Mouse (Mus musculus): ENCODE data around the gene Cd247. TPM values are rescaled to one million over a fixed set of nuclear protein-coding genes. Genes with fewer than 3 reads are reported as not detected.

The Cd247 gene
- total RNA-seq, 2 experiments from 2014 or later = 0.17 to 0.38 TPM

DNA sequence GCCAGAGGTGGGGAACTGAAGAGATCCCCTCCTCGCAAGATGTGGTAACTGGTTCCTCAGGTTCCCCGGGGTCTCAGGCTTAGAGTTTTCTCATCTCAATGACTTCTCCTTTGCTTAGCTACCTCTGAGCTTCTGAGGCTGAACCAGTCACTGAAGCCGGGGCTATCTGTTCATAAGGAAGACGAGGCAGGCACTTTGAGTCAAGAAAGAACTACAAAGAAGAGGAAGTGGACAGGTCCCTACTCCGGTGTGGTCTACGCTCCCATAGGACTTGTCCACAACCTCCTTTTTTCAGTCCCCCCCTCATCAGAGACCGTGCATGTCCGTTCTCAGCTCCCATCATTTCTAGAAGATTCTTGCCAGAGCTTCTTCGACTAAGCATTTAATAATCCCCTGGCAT, 7.1 kb upstream of the Cd247 start:
- TF ChIP-seq CTCF (IDR thresholded peaks at IDR 0.05) = no peak
- peak overlapping the region; percentile 66 for H3K27ac ChIP-seq
- DNase-seq = no peak
- H3K4me3 ChIP-seq = peak overlapping the region; percentile 70
- intact Hi-C loops (cut with DNase I) = loop anchor here (5.0 kb wide), 1 partner anchor 111 kb away; no protein-coding TSS in a partner anchor

DNA sequence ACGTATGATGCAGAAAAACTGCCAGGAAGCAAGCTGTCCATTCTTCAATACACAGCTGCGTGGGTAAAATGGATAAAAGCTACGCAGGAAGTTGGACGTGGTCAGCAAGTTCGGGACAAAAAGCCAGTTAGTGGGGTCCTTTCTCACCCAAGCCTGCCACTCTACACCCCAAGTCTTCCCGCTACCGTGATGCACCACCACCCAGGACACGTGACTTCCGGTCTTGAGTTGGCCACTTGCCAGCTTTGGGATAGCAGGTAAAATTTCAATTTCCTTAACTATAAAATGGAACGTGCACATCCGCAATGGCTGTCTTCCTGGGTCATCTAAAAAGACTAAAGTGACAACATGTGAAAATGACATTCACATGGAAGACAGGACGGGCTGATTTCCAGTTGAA, 6.6 kb upstream of the Cd247 start:
- no peak for TF ChIP-seq CTCF (IDR thresholded peaks at IDR 0.05)
- DNase-seq = no peak
- Histone ChIP-seq H3K4me3 (peak overlapping the region; percentile 70), H3K27ac (peak overlapping the region; percentile 66)
- intact Hi-C loops (cut with DNase I) = loop anchor here (5.0 kb wide), 1 partner anchor 110 kb away; no protein-coding TSS in a partner anchor

DNA sequence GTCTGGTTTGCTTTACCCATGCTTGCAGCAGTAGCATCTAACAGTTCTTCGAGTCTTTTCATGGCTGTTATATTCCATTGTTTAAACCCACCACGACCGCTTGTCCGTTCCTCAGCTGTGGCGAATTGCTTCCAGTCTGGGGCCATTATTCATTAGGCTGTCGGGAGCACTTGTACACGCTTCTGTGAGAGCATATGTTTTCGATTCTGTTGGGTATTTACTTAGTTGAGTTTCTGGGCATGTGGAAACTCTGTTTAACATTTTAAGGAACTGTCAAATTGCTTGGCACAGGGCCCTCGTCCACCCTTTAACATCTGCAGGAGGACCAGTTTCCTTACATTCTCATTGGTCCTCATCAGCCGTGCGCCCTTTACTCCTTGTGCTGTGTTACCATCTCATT, 2.2 kb upstream of the Cd247 start:
- Histone ChIP-seq H3K27ac (no peak overlapping the region), H3K4me3 (0 out of 2 replicates have a peak overlapping the region, but pooled peaks have one; percentile 6)
- intact Hi-C loops (cut with DNase I) = no loop called here
- TF ChIP-seq CTCF (IDR thresholded peaks at IDR 0.05) = no peak
- DNase-seq = no peak

DNA sequence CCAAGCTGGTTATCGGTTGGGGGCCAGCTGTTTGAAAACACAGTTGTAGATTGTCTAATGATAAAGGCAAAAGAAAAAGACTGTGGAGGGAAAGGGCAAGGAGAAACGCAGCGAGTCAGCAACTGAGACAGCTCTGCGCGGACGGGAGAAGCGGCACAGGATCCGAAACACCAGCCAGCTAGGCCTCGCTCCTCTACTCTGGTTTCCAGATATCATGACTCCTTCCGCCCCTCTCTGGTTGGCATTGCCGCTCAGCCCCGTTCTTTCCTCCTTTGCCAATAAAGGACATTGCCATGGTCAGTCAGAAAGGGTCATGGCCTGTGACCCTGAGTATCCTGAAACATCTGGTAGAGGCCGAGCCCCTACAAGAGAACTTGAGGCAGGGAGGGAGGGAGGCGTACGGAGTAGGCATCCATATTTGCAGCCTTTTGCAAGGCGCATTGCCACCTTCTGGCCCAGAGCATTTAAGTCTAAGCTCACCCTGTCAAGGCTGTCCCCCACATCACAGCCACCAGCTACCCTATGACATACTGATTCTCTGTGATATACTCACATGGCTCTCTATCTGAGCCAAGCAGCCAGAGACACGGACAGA, 682 bp downstream of the Cd247 start:
- TF ChIP-seq CTCF (IDR thresholded peaks at IDR 0.05) = no peak
- intact Hi-C loops (cut with DNase I) = no loop called here
- DNase-seq = no peak
- Histone ChIP-seq H3K4me3 (no peak overlapping the region), H3K27ac (no peak overlapping the region)

DNA sequence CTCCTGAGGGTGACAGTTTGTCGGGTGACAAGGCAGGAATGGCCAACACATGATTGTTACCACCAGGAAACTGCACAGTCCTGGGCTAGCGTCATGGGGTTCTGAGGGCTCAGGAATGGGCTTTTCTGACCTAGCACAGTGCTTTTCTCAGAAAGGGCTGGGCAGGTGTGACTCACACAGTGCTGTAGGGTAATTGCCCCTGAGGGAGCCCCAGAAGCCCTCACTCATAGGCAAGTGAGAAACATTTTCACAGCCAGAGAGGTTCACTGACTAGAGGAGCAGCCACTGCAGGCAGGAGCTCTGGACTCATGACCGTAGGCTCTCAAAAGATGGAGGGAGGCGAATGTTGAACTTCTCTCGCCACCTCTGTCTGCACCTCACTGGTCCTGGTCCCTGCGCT, 1.5 kb downstream of the Cd247 start:
- Histone ChIP-seq H3K4me3 (no peak overlapping the region), H3K27ac (no peak overlapping the region)
- TF ChIP-seq CTCF (IDR thresholded peaks at IDR 0.05) = no peak
- intact Hi-C loops (cut with DNase I) = no loop called here
- DNase-seq = no peak

DNA sequence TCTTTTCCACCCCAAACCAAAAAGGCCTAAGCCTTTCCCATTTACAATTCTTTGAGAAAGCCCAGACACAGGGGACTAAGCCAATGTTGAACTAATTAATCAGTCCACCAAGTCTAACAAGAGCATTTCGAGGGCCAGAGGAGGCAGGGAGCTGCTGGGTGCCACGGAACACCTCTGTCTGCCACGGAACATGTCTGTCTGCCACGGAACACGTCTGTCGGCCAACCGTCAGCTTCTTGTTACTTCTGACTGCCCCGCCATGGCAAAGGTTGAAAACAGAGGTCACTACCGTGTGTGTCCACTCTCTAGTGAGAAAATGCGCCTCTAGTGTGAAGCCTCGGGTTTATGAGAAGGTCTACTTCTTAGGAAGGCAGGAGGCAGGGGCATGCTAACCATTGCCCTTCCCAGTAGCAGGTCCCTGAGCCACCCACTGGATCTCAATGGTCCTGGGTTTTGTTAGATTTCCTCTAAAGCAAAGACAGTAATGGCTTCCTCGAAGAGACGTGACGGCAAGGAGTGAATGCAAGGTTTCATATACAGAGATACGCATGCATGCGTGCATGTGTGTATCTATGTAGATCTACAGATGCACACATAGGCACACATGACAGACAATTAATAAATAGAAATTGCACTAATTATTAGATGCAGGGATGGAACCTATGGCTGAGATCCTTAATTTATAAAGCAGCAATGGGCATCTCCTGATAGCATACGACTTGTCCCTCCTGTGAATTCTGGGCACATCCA, 2.2 kb downstream of the Cd247 start:
- H3K4me3 ChIP-seq = no peak overlapping the region
- H3K27ac ChIP-seq = no peak overlapping the region
- intact Hi-C loops (cut with DNase I) = no loop called here
- no peak for DNase-seq
- no peak for TF ChIP-seq CTCF (IDR thresholded peaks at IDR 0.05)

DNA sequence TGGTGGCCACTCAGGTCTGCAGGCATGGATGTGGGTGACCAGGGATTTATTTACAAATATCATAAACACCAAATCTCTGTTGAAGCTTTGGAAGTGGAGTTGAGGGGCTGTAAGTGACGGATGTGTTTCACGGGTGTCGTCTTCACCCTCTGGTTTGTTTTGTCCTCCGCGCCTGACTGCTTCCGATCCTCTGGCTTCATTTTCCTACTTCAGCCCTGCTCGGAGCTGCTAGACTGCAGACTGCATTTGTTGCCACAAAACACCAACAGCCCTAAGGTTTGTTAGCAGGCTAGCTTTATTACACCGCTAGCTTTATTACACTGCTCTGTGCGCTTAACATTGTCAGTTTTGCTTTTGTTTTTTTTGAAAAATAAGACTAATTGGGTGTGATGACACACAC, 2.9 kb downstream of the Cd247 start:
- TF ChIP-seq CTCF (IDR thresholded peaks at IDR 0.05) = no peak
- DNase-seq = no peak
- no peak overlapping the region for H3K4me3 ChIP-seq
- H3K27ac ChIP-seq = no peak overlapping the region
- intact Hi-C loops (cut with DNase I) = no loop called here

DNA sequence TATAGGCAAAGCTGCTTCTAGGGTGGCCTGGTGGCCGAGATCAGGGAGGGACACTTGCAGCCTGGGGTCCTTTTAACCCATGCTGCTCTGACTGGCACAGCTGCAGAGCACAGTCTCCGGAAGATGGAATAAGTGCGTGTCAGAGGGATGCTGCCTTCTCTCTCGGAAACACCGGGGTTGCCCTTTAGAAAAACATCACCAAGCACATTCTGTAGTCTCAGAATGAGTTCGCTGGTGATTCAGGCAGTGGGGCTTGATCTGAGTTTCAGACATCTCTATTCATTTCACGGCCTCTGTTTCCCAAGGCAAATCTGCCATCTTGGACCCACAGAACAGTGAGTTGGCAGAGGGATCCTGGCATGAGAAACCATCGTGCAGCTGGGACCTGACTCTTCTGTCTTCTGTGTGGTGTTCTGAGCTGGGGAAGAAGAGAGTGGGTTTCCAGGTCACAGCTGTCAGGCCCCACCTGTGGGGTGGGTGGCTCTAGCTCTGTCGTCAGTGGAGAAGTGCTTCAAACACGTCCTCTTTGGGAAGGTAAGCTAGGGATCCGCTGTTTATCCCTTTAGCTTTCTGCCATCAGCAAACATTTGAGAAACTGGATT, 13.3 kb downstream of the Cd247 start:
- intact Hi-C loops (cut with DNase I) = no loop called here
- H3K4me3 ChIP-seq = no peak overlapping the region
- H3K27ac ChIP-seq = no peak overlapping the region
- no peak for DNase-seq
- no peak for TF ChIP-seq CTCF (IDR thresholded peaks at IDR 0.05)

DNA sequence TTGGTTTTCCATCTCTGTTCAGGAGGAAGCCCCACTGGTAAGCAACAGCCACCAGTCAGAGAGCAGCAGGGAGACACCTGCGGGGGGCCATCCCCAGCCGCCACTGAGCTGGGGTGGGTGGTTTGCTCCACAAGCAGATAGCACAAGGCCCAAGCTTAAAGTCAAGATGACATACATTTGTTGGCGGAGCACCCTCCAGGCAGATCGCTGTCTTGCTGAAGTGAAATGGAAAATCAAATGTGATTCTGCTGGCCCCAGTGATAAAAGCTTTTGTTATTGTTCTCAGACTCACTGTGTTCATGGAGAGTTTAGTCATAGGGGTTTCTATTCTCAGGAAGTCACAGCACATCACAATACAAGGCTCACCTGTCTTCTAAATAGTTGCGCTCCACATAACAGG, 14.6 kb downstream of the Cd247 start:
- DNase-seq = no peak
- TF ChIP-seq CTCF (IDR thresholded peaks at IDR 0.05) = no peak
- no peak overlapping the region for H3K27ac ChIP-seq
- intact Hi-C loops (cut with DNase I) = no loop called here
- H3K4me3 ChIP-seq = no peak overlapping the region

DNA sequence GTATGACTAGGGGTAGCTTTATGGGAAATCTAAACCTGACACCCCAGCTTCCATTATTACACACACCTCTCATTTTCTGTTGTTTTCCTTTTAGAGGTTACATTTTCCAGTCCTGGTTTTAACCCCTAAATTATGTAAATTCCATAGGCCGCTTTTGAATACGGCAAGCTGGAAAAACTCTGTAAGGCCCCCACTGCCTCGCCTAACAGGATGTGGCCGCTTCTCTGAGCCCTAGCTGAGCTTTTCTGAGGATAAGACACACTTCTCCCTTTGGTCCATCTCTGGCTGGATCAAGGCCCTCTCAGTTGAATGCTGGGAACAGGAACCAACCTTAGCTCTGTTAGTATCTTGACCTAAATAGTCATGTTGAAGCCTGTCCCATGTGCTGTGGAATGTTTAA, 15.7 kb downstream of the Cd247 start:
- intact Hi-C loops (cut with DNase I) = no loop called here
- H3K27ac ChIP-seq = no peak overlapping the region
- no peak for TF ChIP-seq CTCF (IDR thresholded peaks at IDR 0.05)
- no peak overlapping the region for H3K4me3 ChIP-seq
- no peak for DNase-seq

DNA sequence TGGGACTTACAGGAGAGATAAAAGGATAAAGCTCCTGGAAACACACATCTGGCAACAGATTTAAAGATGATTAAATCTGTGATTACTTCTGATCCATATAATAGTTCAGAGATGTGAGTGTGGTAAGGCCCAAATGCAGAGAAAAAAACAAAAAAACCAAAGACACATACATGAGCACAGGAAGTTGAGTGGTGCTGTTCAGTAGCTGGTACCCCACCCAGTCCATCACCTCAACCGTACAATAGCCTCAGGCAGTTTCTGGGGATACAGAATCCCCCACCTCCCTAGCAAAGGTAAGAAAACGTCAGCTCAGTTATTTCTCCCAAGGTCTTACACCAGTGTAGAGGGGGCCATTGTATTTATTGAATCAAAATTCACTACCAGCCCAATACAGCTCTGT, 22.2 kb downstream of the Cd247 start:
- no peak for DNase-seq
- no peak overlapping the region for H3K27ac ChIP-seq
- H3K4me3 ChIP-seq = no peak overlapping the region
- TF ChIP-seq CTCF (IDR thresholded peaks at IDR 0.05) = no peak
- intact Hi-C loops (cut with DNase I) = no loop called here

DNA sequence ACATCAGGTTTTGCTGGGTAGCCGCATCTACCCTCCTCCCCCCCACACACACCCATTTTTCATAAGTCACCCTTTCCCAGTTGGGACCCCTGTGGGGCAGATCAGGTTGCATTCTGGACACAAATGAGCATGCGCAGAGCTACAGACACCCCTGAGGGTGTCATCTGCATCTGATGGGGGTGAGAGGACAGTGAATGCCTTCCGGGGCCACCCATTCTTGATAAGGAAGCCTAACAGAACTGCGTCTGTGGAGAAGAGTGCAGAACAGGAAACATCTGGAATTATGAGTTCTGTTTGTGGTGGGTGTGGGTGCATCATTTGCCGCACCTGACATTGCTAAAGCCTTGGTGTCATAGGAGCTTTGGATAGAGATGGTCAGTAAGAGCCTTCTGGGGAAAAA, 22.7 kb downstream of the Cd247 start:
- no peak for TF ChIP-seq CTCF (IDR thresholded peaks at IDR 0.05)
- H3K27ac ChIP-seq = no peak overlapping the region
- H3K4me3 ChIP-seq = no peak overlapping the region
- intact Hi-C loops (cut with DNase I) = no loop called here
- DNase-seq = no peak

DNA sequence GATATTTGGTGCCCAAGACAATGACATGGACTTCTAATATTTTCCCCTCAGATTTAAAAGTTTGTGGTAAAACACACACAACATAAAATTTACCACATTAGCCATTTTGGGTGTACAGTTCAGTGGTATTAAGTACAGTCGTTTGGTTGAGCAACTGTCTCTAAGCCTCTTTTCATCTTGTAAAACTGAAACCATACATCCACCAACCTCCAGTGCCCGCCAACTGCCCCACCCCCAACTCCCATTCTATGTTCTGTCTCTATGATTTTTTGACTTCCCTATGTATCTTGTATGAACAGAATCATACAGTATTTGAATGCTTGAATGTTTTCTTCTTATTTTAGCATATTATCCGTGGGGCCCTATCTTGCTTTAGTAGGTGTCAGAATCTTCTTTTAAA, 24.3 kb downstream of the Cd247 start:
- Histone ChIP-seq H3K4me3 (no peak overlapping the region), H3K27ac (no peak overlapping the region)
- no peak for DNase-seq
- no peak for TF ChIP-seq CTCF (IDR thresholded peaks at IDR 0.05)
- intact Hi-C loops (cut with DNase I) = no loop called here

Data from gastrocnemius, adult 2 months (tissue).